Mouse (Mus musculus) CD4-positive, CD25-positive, alpha-beta regulatory T cell, adult 2 months (primary cell): ENCODE data around the gene Hfe.
A peak's percentile ranks its signal among the peaks of the same experiment; 100 is the strongest.

Source experiments
- DNase-seq: peaks from one replicate; pipeline ENCODE4 v3.0.0-alpha.2; 2012; ENCODE audit warnings: low read depth, low spot score

Hfe gene

GRCm38 (mm10) chr13:23685966-23686365 is 24.7 kb downstream of the Hfe start:
- no peak for DNase-seq

- DNase-seq = peak; percentile 41
Observed at GRCm38 (mm10) chr13:23685121-23685861, 25.4 kb downstream of the Hfe start.

DNA sequence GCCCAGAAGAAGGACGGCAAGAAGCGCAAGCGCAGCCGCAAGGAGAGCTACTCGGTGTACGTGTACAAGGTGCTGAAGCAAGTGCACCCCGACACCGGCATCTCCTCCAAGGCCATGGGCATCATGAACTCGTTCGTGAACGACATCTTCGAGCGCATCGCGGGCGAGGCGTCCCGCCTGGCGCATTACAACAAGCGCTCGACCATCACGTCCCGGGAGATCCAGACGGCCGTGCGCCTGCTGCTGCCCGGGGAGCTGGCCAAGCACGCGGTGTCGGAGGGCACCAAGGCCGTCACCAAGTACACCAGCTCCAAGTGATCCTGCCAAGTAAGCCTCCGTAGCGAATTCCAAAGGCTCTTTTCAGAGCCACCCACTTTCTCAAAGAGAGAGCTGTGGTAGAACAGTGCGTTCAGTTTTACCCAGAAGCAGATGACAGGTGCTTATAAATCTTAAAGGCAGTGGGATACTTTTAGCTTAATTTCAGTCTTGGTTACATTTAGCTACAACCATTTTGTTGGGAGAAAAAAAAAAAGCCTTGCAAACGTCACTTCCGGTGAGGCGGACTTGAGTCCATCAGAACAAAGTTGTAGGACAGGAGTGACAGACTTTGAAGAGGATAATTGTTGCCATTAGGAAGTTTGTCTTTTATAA is 26.2 kb downstream of the Hfe start:
- DNase-seq = peak; percentile 87

- DNase-seq = peak; percentile 93
Observed at GRCm38 (mm10) chr13:23683755-23684281, 26.8 kb downstream of the Hfe start, which contains the start of the genes Hist1h2ac and Hist1h2bc. TSS of gene Hist1h2ac (minus strand) at chr13:23683948. TSS of gene Hist1h2bc (plus strand) at chr13:23684199.

- peak; percentile 33 for DNase-seq
Observed at GRCm38 (mm10) chr13:23682947-23683754, 27.5 kb downstream of the Hfe start.

DNA sequence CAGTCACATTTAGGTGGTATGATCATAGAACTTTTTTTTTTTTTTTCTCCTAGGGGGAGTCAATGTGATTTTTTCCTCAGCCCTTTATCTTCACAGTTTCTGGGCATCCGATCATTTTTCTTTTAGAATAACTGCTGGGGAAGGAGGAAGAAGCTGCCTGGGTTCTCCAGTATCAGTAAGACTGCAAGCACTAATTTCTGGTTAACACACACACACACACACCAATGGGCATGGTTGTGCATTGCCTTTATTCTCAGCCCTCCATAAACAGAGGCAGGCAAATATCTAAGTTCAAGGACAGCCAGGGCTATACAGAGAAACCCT is 28.1 kb downstream of the Hfe start:
- no peak for DNase-seq

- DNase-seq = no peak
Observed at GRCm38 (mm10) chr13:23681990-23682582, 28.6 kb downstream of the Hfe start.

DNA sequence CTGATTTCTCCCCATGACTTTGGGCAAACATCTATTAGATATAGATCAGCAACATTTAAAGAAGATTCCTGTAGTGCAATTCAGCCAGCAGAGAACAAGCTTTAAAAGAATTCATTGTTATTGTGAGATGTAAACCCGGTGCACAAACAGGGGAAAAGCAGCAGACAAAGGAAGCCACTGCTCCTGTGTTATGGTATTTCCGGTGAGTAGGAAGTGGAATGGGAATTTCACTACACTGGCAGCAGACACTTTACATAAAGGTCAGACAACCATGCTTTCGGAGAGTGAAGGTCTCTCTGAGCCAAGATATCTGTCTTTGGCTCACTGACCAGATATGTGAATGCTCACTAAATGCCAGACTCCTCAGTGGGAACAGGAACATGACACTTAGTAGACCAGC is 48.1 kb downstream of the Hfe start:
- no peak for DNase-seq

DNA sequence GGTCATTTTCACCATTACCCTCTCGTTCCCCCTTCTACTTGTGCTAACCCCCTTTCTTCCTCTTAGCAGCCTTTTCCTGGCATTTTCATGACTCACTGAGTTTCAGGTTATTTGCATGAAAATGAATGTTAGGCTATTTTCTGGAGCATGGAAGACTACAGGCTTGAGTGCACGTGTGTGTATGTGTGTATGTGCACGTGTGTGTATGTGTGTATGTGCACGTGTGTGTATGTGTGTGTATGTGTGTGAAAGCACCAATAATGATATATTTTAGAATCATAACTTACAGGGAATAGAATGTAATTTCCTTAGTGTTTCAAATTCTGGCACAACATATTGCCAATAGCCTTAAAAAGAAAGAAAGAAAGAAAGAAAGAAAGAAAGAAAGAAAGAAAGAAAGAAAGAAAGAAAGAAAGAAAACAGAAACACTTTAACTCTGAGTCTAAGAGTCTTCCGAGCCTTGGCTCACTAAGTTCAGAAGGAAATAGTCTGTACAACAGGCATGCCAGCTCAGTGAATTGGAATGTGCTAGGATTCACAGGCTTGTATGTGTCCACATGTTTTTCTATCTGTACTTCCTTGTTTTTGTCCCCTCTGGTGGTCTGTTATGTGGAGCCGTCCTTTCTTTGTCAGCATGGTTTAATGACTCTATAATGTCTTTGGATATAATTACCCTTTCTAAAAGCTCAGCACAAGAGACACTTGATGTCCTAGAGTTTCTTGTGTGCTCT is 50.9 kb downstream of the Hfe start:
- DNase-seq = no peak
